Mouse (Mus musculus) stomach, postnatal 0 days (tissue): ENCODE measurements at regions not wholly inside any gene's neighbourhood (a gene's known extent, or its start where the extent isn't known, plus 50 kb on each side); places are given as distances from the start of the nearest gene placed in this dataset.

ENCODE experiments used
- CTCF ChIP-seq: IDR thresholded peaks from 2 replicates; pipeline ENCODE4 v1.5.1; 2016; ENCODE audit warnings: antibody characterized with exemption, low read depth, mild to moderate bottlenecking, moderate library complexity
- EP300 ChIP-seq: optimal IDR thresholded peaks from 2 replicates; pipeline ENCODE3; 2016; ENCODE audit warnings: antibody characterized with exemption

GRCm38 (mm10) chr1:194341758-194342157 lies 276.3 kb upstream of the Plxna2 start:
- TF ChIP-seq CTCF (no peak), EP300 (no peak)
